Mouse (Mus musculus): Measurements from ENCODE around the gene Rhbdd3. TPM values are rescaled to one million over a fixed set of nuclear protein-coding genes. Genes with fewer than 3 reads are reported as not detected.

Rhbdd3 gene
- total RNA-seq, 1 experiment from 2014 or later, result 24.4 TPM

Other genes with a start within 250 kb of the Rhbdd3 start
- gene Nf2, start 249.4 kb upstream of the Rhbdd3 start, total RNA-seq (2017), result 72.8 and 88.8 TPM in 2 replicates
- gene Nipsnap1, start 225.0 kb upstream of the Rhbdd3 start, total RNA-seq (2017), result 18.0 and 18.3 TPM in 2 replicates
- 54.0 and 58.7 TPM in 2 replicates for gene Thoc5, start 203.6 kb upstream of the Rhbdd3 start, total RNA-seq (2017)
- 12.6 and 16.7 TPM in 2 replicates for gene Nefh, start 150.9 kb upstream of the Rhbdd3 start, total RNA-seq (2017)
- 69.1 and 72.2 TPM in 2 replicates for gene Ap1b1, start 112.1 kb upstream of the Rhbdd3 start, total RNA-seq (2017)
- gene Rasl10a, start 40.8 kb upstream of the Rhbdd3 start, total RNA-seq (2017), result not detected in 2 replicates
- gene Gas2l1, start 33.6 kb upstream of the Rhbdd3 start, total RNA-seq (2017), result 1.3 TPM in 1 of 2 replicates, not detected in the other
- gene Ewsr1, start 340 bp downstream of the Rhbdd3 start, total RNA-seq (2017), result 525 and 659 TPM in 2 replicates
- gene Emid1, start 53.3 kb downstream of the Rhbdd3 start, total RNA-seq (2017), result 11.0 and 20.0 TPM in 2 replicates
- gene Kremen1, start 162.6 kb downstream of the Rhbdd3 start, total RNA-seq (2017), result 1.3 and 2.8 TPM in 2 replicates

Measured in common myeloid progenitor, adult 5-6 weeks (primary cell).